Mouse (Mus musculus): ENCODE measurements around the gene Arl4d. TPM values are rescaled to one million over a fixed set of nuclear protein-coding genes. Genes with fewer than 3 reads are reported as not detected.

Gene Arl4d
- total RNA-seq, 2 experiments from 2014 or later: 28.6 to 29.6 TPM

- DNase-seq: peak; percentile 34 to 44
- intact Hi-C loops (cut with DNase I): no loop called here
Observed at GRCm38 (mm10) chr11:101673010-101673642, 7.8 kb downstream of the Arl4d start.

- no peak for DNase-seq
- intact Hi-C loops (cut with DNase I): no loop called here
Observed at GRCm38 (mm10) chr11:101674106-101674505, 8.8 kb downstream of the Arl4d start.

- intact Hi-C loops (cut with DNase I): no loop called here
- no peak for DNase-seq
Observed at GRCm38 (mm10) chr11:101675349-101675748, 10.0 kb downstream of the Arl4d start.

GRCm38 (mm10) chr11:101677655-101678054 is 12.3 kb downstream of the Arl4d start:
- intact Hi-C loops (cut with DNase I): no loop called here
- DNase-seq: no peak

- DNase-seq: no peak
- intact Hi-C loops (cut with DNase I): no loop called here
Observed at GRCm38 (mm10) chr11:101678770-101679169, 13.4 kb downstream of the Arl4d start.

GRCm38 (mm10) chr11:101679907-101680306 is 14.6 kb downstream of the Arl4d start:
- no peak for DNase-seq
- intact Hi-C loops (cut with DNase I): no loop called here

- intact Hi-C loops (cut with DNase I): no loop called here
- no peak for DNase-seq
Observed at GRCm38 (mm10) chr11:101680634-101681325, 15.4 kb downstream of the Arl4d start.

- intact Hi-C loops (cut with DNase I): no loop called here
- no peak for DNase-seq
Observed at GRCm38 (mm10) chr11:101681968-101682367, 16.6 kb downstream of the Arl4d start.

GRCm38 (mm10) chr11:101682410-101682960 is 17.1 kb downstream of the Arl4d start:
- intact Hi-C loops (cut with DNase I): no loop called here

GRCm38 (mm10) chr11:101687351-101688301 is 22.3 kb downstream of the Arl4d start:
- peak; percentile 62 to 69 for DNase-seq
- intact Hi-C loops (cut with DNase I): loop anchor here (2.0 kb wide), 1 partner anchor 23 kb away; the partner anchor contains the start of gene Arl4d

More at GRCm38 (mm10) chr11:101682410-101682960, 17.1 kb downstream of the Arl4d start:
- DNase-seq: no peak

- DNase-seq: no peak
- intact Hi-C loops (cut with DNase I): loop anchor here (2.0 to 5.0 kb wide), 2 partner anchors 25 to 38 kb away; partner anchors contain the start of gene Arl4d
Observed at GRCm38 (mm10) chr11:101689701-101690113, 24.4 kb downstream of the Arl4d start.

- intact Hi-C loops (cut with DNase I): loop anchor here (5.0 kb wide), 1 partner anchor 37 kb away; no protein-coding TSS in a partner anchor
- DNase-seq: no peak
Observed at GRCm38 (mm10) chr11:101690326-101690725, 25.0 kb downstream of the Arl4d start.

GRCm38 (mm10) chr11:101695906-101696661 is 30.7 kb downstream of the Arl4d start:
- DNase-seq: peak; percentile 16 to 19
- intact Hi-C loops (cut with DNase I): no loop called here

GRCm38 (mm10) chr11:101697156-101697861 is 32.0 kb downstream of the Arl4d start:
- DNase-seq: no peak
- intact Hi-C loops (cut with DNase I): no loop called here

- intact Hi-C loops (cut with DNase I): no loop called here
Observed at GRCm38 (mm10) chr11:101698114-101698513, 32.8 kb downstream of the Arl4d start.

GRCm38 (mm10) chr11:101699556-101699955 is 34.2 kb downstream of the Arl4d start:
- intact Hi-C loops (cut with DNase I): no loop called here
- no peak for DNase-seq

More at GRCm38 (mm10) chr11:101698114-101698513, 32.8 kb downstream of the Arl4d start:
- DNase-seq: no peak

GRCm38 (mm10) chr11:101699991-101700390 is 34.6 kb downstream of the Arl4d start:
- intact Hi-C loops (cut with DNase I): no loop called here
- no peak for DNase-seq

GRCm38 (mm10) chr11:101700446-101700845 is 35.1 kb downstream of the Arl4d start:
- intact Hi-C loops (cut with DNase I): no loop called here
- peak; percentile 12 to 23 for DNase-seq

GRCm38 (mm10) chr11:101704081-101704480 is 38.7 kb downstream of the Arl4d start:
- no peak for DNase-seq
- intact Hi-C loops (cut with DNase I): no loop called here

Measured in heart, postnatal 14 days (tissue).